Mouse (Mus musculus): ENCODE measurements around the gene Bnip3. TPM values are rescaled to one million over a fixed set of nuclear protein-coding genes. Genes with fewer than 3 reads are reported as not detected.

Bnip3 gene
- polyA plus RNA-seq, 1 experiment from 2014 or later: 78.5 TPM

DNA sequence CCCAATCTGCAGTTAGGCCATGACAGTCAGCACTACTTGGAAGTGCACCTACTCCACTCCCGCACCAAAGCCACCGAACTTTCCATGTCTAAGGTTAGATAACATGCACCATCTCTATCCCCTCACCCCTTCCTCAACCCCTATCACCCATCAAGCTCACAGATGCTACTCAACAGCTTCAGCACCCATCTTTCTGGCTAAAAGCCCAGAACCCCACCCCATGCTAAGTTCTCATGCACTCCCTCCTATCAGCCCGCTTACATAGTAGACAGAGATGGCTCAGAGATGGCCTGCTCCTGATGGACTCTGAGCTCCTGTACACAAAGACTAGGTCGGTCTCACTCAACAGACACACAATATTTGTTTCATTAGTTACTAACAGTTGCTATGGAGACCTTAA lies 65.9 kb downstream of the Bnip3 start:
- Histone ChIP-seq H3K27me3 (ENCODE audit: control insufficient read depth, insufficient read depth, low read length) (no peaks in the 10 kb centered on the region), H3K4me1 (ENCODE audit: control insufficient read depth, insufficient read depth, low read length) (peaks cover 21% of the 10 kb centered on the region), H3K9me3 (ENCODE audit: control insufficient read depth, low read length) (no peaks in the 10 kb centered on the region), H3K36me3 (ENCODE audit: control insufficient read depth, insufficient read depth, low read length) (peaks cover 2% of the 10 kb centered on the region; the same call in 1 of the 2 replicates), H3K4me2 (replicated peaks; ENCODE audit: low read depth, low read length) (no peak overlapping the region), H3K4me3 (ENCODE audit: low read length) (no peak overlapping the region), H3K9ac (ENCODE audit: low read depth, low read length) (no peak overlapping the region), H3K27ac (ENCODE audit: low read depth, low read length) (no peak overlapping the region)
- ATAC-seq (ENCODE audit: low FRiP score, low TSS enrichment): no peak
- WGBS: 85% methylated on average over 4 of the region's 4 CpGs

DNA sequence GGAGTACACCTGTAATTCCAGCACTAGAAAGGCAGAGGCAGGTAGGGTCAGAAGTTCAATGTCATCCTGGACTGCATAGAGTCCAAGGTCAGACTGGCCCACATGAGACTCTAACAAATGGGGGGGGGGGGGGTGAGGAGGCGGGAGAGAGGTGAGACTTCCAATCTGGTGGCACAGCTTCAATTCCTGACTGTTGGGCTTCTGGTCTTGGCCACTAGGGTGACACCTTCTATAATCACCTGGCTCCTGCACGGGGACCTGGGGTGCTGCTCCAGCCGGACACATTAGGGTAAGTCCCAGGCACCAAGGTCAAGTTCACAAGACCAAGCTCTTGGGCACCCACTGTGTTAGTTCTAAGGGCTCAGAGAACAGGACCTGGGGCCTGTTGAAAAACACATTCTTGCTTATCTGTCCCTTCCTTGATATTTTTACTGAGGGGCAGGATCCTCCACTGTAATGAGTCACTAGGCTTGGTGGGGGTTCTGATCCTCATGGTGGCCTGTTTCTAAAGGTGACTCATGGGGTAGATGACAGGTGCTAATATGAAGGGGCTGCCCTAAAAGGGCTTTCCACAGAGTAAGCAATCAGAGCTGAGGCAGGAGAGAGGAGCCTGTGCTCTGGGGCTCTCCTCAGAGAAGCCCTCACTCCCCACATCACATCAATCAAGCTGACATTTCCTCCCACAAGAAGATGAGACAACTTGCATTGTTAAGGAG lies 67.7 kb downstream of the Bnip3 start:
- Histone ChIP-seq H3K4me1 (ENCODE audit: control insufficient read depth, insufficient read depth, low read length) (peaks cover 9% of the 10 kb centered on the region), H3K4me3 (ENCODE audit: low read length) (no peak overlapping the region), H3K9ac (ENCODE audit: low read depth, low read length) (no peak overlapping the region), H3K27me3 (ENCODE audit: control insufficient read depth, insufficient read depth, low read length) (no peaks in the 10 kb centered on the region), H3K9me3 (ENCODE audit: control insufficient read depth, low read length) (no peaks in the 10 kb centered on the region), H3K27ac (ENCODE audit: low read depth, low read length) (no peak overlapping the region), H3K4me2 (replicated peaks; ENCODE audit: low read depth, low read length) (no peak overlapping the region), H3K36me3 (ENCODE audit: control insufficient read depth, insufficient read depth, low read length) (peaks cover 2% of the 10 kb centered on the region; the same call in 1 of the 2 replicates)
- ATAC-seq (ENCODE audit: low FRiP score, low TSS enrichment): no peak
- WGBS: 49% methylated on average over 3 of the region's 3 CpGs

Other genes with a start within 250 kb of the Bnip3 start
- 40.8 and 48.5 TPM in 2 replicates for gene Ppp2r2d, start 63.4 kb downstream of the Bnip3 start, polyA plus RNA-seq (2014; fragmentation: Nextera tagmentation; extraction: Ambion mirVana)
- gene Mapk1ip1, start 63.2 kb downstream of the Bnip3 start, polyA plus RNA-seq (2014; fragmentation: Nextera tagmentation; extraction: Ambion mirVana): 12.7 and 15.5 TPM in 2 replicates
- gene Jakmip3, start 31.2 kb upstream of the Bnip3 start, polyA plus RNA-seq (2014; fragmentation: Nextera tagmentation; extraction: Ambion mirVana): 0.14 and 0.42 TPM in 2 replicates
- gene Dpysl4, start 176.5 kb upstream of the Bnip3 start, polyA plus RNA-seq (2014; fragmentation: Nextera tagmentation; extraction: Ambion mirVana): 17.5 and 21.6 TPM in 2 replicates